Mouse (Mus musculus) stomach, postnatal 0 days (tissue): ENCODE measurements around the gene Phf5a.

Experiments used
- CTCF ChIP-seq: IDR thresholded peaks from 2 replicates; pipeline ENCODE4 v1.5.1; 2016; ENCODE audit warnings: antibody characterized with exemption, low read depth, mild to moderate bottlenecking, moderate library complexity
- EP300 ChIP-seq: optimal IDR thresholded peaks from 2 replicates; pipeline ENCODE3; 2016; ENCODE audit warnings: antibody characterized with exemption

GRCm38 (mm10) chr15:81845724-81846123 is 26.0 kb downstream of the Phf5a start:
- no peak for TF ChIP-seq CTCF
- TF ChIP-seq EP300 = no peak
